Mouse (Mus musculus): ENCODE data around the gene Gm20890. TPM values are rescaled to one million over a fixed set of nuclear protein-coding genes. Genes with fewer than 3 reads are reported as not detected.
"Not testable (repeated sequence)": the region's sequence is repeated elsewhere in the genome, so short reads cannot be mapped to it uniquely, and the experiment has no call there.

Gene Gm20890
- not detected for total RNA-seq (2022)

GRCm38 (mm10) chrY:26776699-26777098, at the start of gene Gm20890:
Gm20890 (minus strand) TSS chrY:26776799.
- DNase-seq (ENCODE audit: low spot score in 2 of 2): not testable (repeated sequence)

Data from layer of hippocampus, adult 8-10 months (tissue).